Mouse (Mus musculus) liver, embryonic 12.5 days (tissue): ENCODE results near the gene Fam198b. TPM values are rescaled to one million over a fixed set of nuclear protein-coding genes. Genes with fewer than 3 reads are reported as not detected.
A peak's percentile ranks its signal among the peaks of the same experiment; 100 is the strongest.
"Not testable (repeated sequence)": the region's sequence is repeated elsewhere in the genome, so short reads cannot be mapped to it uniquely, and the experiment has no call there.

Source experiments
- ATAC-seq: fragments of 200-750 bp; cut with Nextera tagmentation; 2 replicates; pipeline ENCODE4 v1.8.0; 2017; ENCODE audit warnings: moderate number of reproducible peaks, mild to moderate bottlenecking, moderate library complexity
- H3K27ac ChIP-seq: fragments of 300-500 bp; sonication (generic); 2 replicates; pipeline ENCODE4 v1.5.1; 2016; ENCODE audit warnings: mild to moderate bottlenecking
- H3K27me3 ChIP-seq: fragments of 300-500 bp; sonication (generic); replicated peaks from 2 replicates; pipeline ENCODE4 v1.6.1; 2016; ENCODE audit warnings: mild to moderate bottlenecking, moderate library complexity
- H3K36me3 ChIP-seq: fragments of 300-500 bp; sonication (generic); 2 replicates; pipeline ENCODE4 v1.6.1; 2016; ENCODE audit warnings: mild to moderate bottlenecking, moderate library complexity
- H3K4me1 ChIP-seq: fragments of 300-500 bp; sonication (generic); 2 replicates; pipeline ENCODE4 v1.6.1; 2016
- H3K4me2 ChIP-seq: fragments of 300-500 bp; sonication (generic); 2 replicates; pipeline ENCODE4 v1.6.1; 2016; ENCODE audit warnings: mild to moderate bottlenecking, moderate library complexity
- H3K4me3 ChIP-seq: fragments of 300-500 bp; sonication (generic); 2 replicates; pipeline ENCODE4 v1.5.1; 2016; ENCODE audit warnings: mild to moderate bottlenecking, moderate library complexity
- H3K9ac ChIP-seq: fragments of 300-500 bp; sonication (generic); 2 replicates; pipeline ENCODE4 v1.6.1; 2016; ENCODE audit warnings: mild to moderate bottlenecking, moderate library complexity
- H3K9me3 ChIP-seq: fragments of 300-500 bp; sonication (generic); replicated peaks from 2 replicates; pipeline ENCODE4 v1.6.1; 2016; ENCODE audit warnings: mild to moderate bottlenecking, moderate library complexity
- WGBS: fragments of 180-500 bp; shearing (Covaris S2); methylation state at CpG from one replicate; pipeline ENCODE4 v1.1.7; 2016; ENCODE audit not compliant: insufficient replicate concordance; 5-methylcytosine and 5-hydroxymethylcytosine counted together
- polyA plus RNA-seq: library from polyadenylated mRNA; unstranded; fragments of >200 nt; fragmentation: Nextera tagmentation; extraction: Ambion mirVana; gene quantifications from 2 replicates; pipeline ENCODE4 v1.2.1, GENCODE M21; 2016

Gene Fam198b
- polyA plus RNA-seq, 1 experiment from 2014 or later = 3.9 TPM

DNA sequence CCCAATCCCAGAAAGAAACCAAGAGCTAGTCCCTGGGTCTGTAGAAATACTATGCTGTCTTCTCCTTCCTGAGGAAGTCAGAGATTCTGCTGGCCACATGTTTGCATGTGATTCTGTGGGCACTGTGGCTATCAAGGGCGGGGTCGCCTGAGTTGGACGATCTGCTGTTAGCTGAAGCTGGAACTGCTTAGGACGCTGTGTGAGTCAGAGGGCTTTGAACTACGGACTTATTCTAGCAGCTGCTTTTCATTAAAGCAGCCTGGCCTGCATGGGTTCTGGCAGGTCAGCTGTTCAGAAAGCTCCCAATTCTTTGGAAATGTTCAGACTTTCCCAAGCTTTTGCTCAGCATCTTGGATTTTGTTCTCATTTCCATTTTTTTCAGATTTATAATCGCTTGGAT, 51.9 kb downstream of the Fam198b start:
- no peak for ATAC-seq
- Histone ChIP-seq H3K4me2 (no peak overlapping the region), H3K9ac (no peak overlapping the region), H3K4me3 (no peak overlapping the region), H3K9me3 (no peaks in the 10 kb centered on the region), H3K4me1 (no peaks in the 10 kb centered on the region), H3K27me3 (0 out of 2 replicates have a peak, but pooled peaks cover 3% of the 10 kb centered on the region), H3K27ac (no peak overlapping the region), H3K36me3 (no peaks in the 10 kb centered on the region)
- 19% methylated on average over 6 of the region's 6 CpGs for WGBS

DNA sequence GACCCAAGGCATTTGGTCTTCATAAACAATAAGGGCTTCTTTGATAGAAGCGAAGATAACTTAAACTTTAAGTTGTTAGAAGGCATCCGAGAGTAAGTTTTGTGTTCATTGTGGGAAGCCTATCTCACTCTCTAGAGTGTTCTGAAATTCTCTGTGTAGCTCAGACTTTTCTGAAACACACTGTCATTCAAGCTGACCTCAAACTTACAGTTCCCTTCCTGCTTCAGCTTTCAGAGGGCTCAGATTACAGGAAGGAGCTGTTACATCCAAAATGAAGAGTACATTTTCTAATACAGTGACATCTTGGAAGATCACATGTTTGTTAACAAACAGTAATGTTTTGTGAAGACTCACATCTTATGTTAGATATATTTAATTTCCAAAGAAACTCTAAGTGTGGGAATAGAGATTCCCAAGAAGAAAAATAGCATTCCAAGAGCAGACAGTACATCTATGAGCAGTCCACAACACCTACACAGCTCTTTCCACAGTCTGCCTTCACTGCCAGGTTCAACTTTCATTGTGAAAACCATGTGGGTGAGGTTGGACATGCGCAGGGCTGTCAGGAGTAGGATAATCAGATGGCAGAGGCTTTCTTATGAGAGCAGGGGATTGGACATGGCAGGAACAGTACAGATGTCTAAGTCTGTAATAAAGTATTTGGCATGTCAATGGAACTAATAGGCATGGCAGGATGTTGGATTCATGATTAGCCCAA, 52.6 kb downstream of the Fam198b start:
- H3K9me3 ChIP-seq = no peaks in the 10 kb centered on the region
- no peak for ATAC-seq
- H3K36me3 ChIP-seq = no peaks in the 10 kb centered on the region
- no peak overlapping the region for H3K4me2 ChIP-seq
- H3K9ac ChIP-seq = no peak overlapping the region
- 0 out of 2 replicates have a peak, but pooled peaks cover 3% of the 10 kb centered on the region for H3K27me3 ChIP-seq
- no peak overlapping the region for H3K27ac ChIP-seq
- WGBS = 63% methylated on average over 3 of the region's 3 CpGs
- no peaks in the 10 kb centered on the region for H3K4me1 ChIP-seq
- H3K4me3 ChIP-seq = no peak overlapping the region

GRCm38 (mm10) chr3:79947736-79948135, 63.4 kb downstream of the Fam198b start:
- Histone ChIP-seq H3K4me1 (no peaks in the 10 kb centered on the region), H3K4me2 (no peak overlapping the region), H3K27ac (no peak overlapping the region), H3K36me3 (no peaks in the 10 kb centered on the region), H3K9ac (no peak overlapping the region), H3K9me3 (no peaks in the 10 kb centered on the region), H3K27me3 (no peaks in the 10 kb centered on the region), H3K4me3 (no peak overlapping the region)
- 51% methylated on average over 1 of the region's 1 CpGs for WGBS
- no peak for ATAC-seq

DNA sequence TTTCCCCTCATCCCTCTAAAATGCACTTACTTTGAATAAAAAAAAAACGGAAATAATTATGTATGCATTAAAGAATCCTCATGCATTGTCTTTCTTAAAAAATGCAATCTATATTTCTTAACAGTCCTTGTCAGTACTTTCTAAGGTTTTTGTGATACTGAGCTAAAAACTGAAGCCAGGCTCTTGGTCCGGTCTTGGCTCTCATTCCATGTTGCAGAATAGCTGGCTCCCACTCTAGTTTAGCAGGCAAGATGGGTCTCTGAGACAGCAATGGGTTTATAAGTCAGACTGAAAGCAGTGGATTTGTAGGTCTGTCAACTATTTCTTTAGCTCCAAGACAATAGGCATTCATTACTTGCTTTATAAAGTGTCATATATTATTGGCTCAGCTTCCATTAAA, 63.8 kb downstream of the Fam198b start:
- Histone ChIP-seq H3K36me3 (no peaks in the 10 kb centered on the region), H3K4me1 (no peaks in the 10 kb centered on the region), H3K9ac (no peak overlapping the region), H3K27ac (no peak overlapping the region), H3K9me3 (no peaks in the 10 kb centered on the region), H3K27me3 (no peaks in the 10 kb centered on the region), H3K4me2 (no peak overlapping the region), H3K4me3 (no peak overlapping the region)
- no peak for ATAC-seq
- 72% methylated on average over 2 of the region's 2 CpGs for WGBS

GRCm38 (mm10) chr3:79953164-79953759, 68.9 kb downstream of the Fam198b start:
- Histone ChIP-seq H3K4me1 (no peaks in the 10 kb centered on the region), H3K27me3 (no peaks in the 10 kb centered on the region), H3K4me3 (no peak overlapping the region), H3K27ac (no peak overlapping the region), H3K4me2 (no peak overlapping the region), H3K9me3 (no peaks in the 10 kb centered on the region), H3K9ac (no peak overlapping the region), H3K36me3 (no peaks in the 10 kb centered on the region)
- ATAC-seq = no peak
- WGBS = 61% methylated on average over 2 of the region's 2 CpGs

DNA sequence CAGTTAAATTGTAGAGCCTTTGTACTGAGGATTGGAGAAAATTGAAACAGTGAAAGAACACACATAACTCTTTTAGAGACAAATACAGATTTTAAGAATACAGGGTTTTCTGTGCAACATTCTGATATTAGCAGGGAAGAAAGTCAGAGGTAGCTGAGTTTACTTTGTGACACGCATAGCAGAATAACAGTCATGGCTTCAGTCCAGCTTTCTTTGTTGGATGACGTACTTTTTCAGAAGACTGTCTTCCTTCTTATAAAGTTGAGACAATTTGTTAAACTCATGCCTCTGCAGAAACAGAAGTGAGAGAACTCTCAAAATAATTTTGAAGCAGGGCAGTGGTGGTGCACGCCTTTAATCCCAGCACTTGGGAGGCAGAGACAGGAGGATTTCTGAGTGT, 70.9 kb downstream of the Fam198b start:
- WGBS = 72% methylated on average over 3 of the region's 3 CpGs
- no peak overlapping the region for H3K4me3 ChIP-seq
- H3K4me1 ChIP-seq = no peaks in the 10 kb centered on the region
- H3K4me2 ChIP-seq = no peak overlapping the region
- no peak overlapping the region for H3K9ac ChIP-seq
- ATAC-seq = no peak
- H3K27ac ChIP-seq = no peak overlapping the region
- no peaks in the 10 kb centered on the region for H3K9me3 ChIP-seq
- no peaks in the 10 kb centered on the region for H3K36me3 ChIP-seq
- no peaks in the 10 kb centered on the region for H3K27me3 ChIP-seq

- no peaks in the 10 kb centered on the region for H3K4me1 ChIP-seq
- H3K9ac ChIP-seq = no peak overlapping the region
- no peaks in the 10 kb centered on the region for H3K9me3 ChIP-seq
- no peak overlapping the region for H3K4me3 ChIP-seq
- no peaks in the 10 kb centered on the region for H3K27me3 ChIP-seq
- no peak for ATAC-seq
- H3K36me3 ChIP-seq = no peaks in the 10 kb centered on the region
- no peak overlapping the region for H3K27ac ChIP-seq
- H3K4me2 ChIP-seq = no peak overlapping the region
Measured at GRCm38 (mm10) chr3:79956792-79957191, 72.5 kb downstream of the Fam198b start.

DNA sequence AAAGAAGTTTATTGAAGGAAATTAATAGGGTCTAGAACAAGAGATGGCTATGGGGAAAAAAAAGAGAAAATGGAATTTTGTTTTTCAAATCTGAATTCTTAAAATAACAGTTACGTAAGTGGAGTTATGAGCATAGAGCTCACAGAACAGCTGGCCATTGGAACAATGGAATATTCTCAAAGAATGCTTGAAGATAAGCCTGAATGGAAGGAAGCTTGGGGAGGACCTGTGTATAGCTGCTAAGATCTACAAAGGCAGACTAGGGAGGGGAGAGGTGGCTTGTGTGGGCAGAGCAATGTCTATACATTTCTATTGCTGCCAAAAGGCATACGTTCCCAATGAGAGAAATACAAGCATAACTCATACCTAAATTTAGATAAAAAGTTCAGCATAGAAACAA, 73.4 kb downstream of the Fam198b start:
- Histone ChIP-seq H3K27me3 (no peaks in the 10 kb centered on the region), H3K9ac (no peak overlapping the region), H3K4me1 (no peaks in the 10 kb centered on the region), H3K9me3 (no peaks in the 10 kb centered on the region), H3K36me3 (no peaks in the 10 kb centered on the region), H3K4me3 (no peak overlapping the region), H3K27ac (no peak overlapping the region), H3K4me2 (no peak overlapping the region)
- no peak for ATAC-seq
- 78% methylated on average over 2 of the region's 2 CpGs for WGBS

- no peaks in the 10 kb centered on the region for H3K36me3 ChIP-seq
- no peak overlapping the region for H3K4me3 ChIP-seq
- 0 out of 2 replicates have a peak overlapping the region, but pooled peaks have one; percentile 3 for H3K27ac ChIP-seq
- peaks cover 36% of the 10 kb centered on the region for H3K4me1 ChIP-seq
- H3K9me3 ChIP-seq = no peaks in the 10 kb centered on the region
- H3K4me2 ChIP-seq = peak overlapping the region; percentile 21; the same call in 1 of the 2 replicates
- no peaks in the 10 kb centered on the region for H3K27me3 ChIP-seq
- 17% methylated on average over 4 of the region's 4 CpGs for WGBS
- ATAC-seq = peak; percentile 78
- no peak overlapping the region for H3K9ac ChIP-seq
Measured at GRCm38 (mm10) chr3:79966709-79967108, 82.4 kb downstream of the Fam198b start.

- H3K9ac ChIP-seq = no peak overlapping the region
- peaks cover 38% of the 10 kb centered on the region for H3K4me1 ChIP-seq
- H3K27ac ChIP-seq = no peak overlapping the region
- 34% methylated on average over 1 of the region's 1 CpGs for WGBS
- no peaks in the 10 kb centered on the region for H3K36me3 ChIP-seq
- no peak for ATAC-seq
- no peak overlapping the region for H3K4me3 ChIP-seq
- no peaks in the 10 kb centered on the region for H3K9me3 ChIP-seq
- H3K27me3 ChIP-seq = no peaks in the 10 kb centered on the region
- no peak overlapping the region for H3K4me2 ChIP-seq
Measured at GRCm38 (mm10) chr3:79967346-79967745, 83.0 kb downstream of the Fam198b start.

- no peaks in the 10 kb centered on the region for H3K36me3 ChIP-seq
- 40% methylated on average over 2 of the region's 2 CpGs for WGBS
- no peak for ATAC-seq
Measured at GRCm38 (mm10) chr3:79968426-79968825, 84.1 kb downstream of the Fam198b start.

GRCm38 (mm10) chr3:79969536-79969935, 85.2 kb downstream of the Fam198b start:
- not testable (repeated sequence) for H3K9me3 ChIP-seq, H3K27me3 ChIP-seq, H3K9ac ChIP-seq, H3K4me2 ChIP-seq, H3K27ac ChIP-seq, H3K36me3 ChIP-seq, ATAC-seq, H3K4me3 ChIP-seq
- WGBS = 67% methylated on average over 3 of the region's 3 CpGs
- peaks cover 38% of the 10 kb centered on the region for H3K4me1 ChIP-seq

More at GRCm38 (mm10) chr3:79968426-79968825, 84.1 kb downstream of the Fam198b start:
- no peaks in the 10 kb centered on the region for H3K27me3 ChIP-seq
- peaks cover 38% of the 10 kb centered on the region for H3K4me1 ChIP-seq
- H3K9ac ChIP-seq = no peak overlapping the region
- no peak overlapping the region for H3K27ac ChIP-seq
- no peak overlapping the region for H3K4me2 ChIP-seq
- H3K9me3 ChIP-seq = no peaks in the 10 kb centered on the region
- H3K4me3 ChIP-seq = no peak overlapping the region
